Mouse (Mus musculus): Measurements from ENCODE around the gene Adtrp. TPM values are rescaled to one million over a fixed set of nuclear protein-coding genes. Genes with fewer than 3 reads are reported as not detected.
A peak's percentile ranks its signal among the peaks of the same experiment; 100 is the strongest.

Adtrp gene
- polyA plus RNA-seq, 1 experiment from 2014 or later = 0.22 TPM

- Histone ChIP-seq H3K4me3 (replicated peaks) (no peak overlapping the region), H3K36me3 (no peaks in the 10 kb centered on the region), H3K9ac (no peak overlapping the region), H3K27me3 (no peaks in the 10 kb centered on the region), H3K4me1 (peaks cover 19% of the 10 kb centered on the region), H3K27ac (no peak overlapping the region), H3K4me2 (no peak overlapping the region), H3K9me3 (replicated peaks) (no peaks in the 10 kb centered on the region)
- 77% methylated on average over 3 of the region's 3 CpGs for WGBS
- ATAC-seq (replicated peaks; ENCODE audit: low FRiP score) = no peak
Measured at GRCm38 (mm10) chr13:41761986-41762385, 85.5 kb downstream of the Adtrp start.

GRCm38 (mm10) chr13:41760484-41760883 is 87.0 kb downstream of the Adtrp start:
- Histone ChIP-seq H3K4me2 (no peak overlapping the region), H3K36me3 (no peaks in the 10 kb centered on the region), H3K9me3 (replicated peaks) (no peaks in the 10 kb centered on the region), H3K4me3 (replicated peaks) (no peak overlapping the region), H3K4me1 (peaks cover 19% of the 10 kb centered on the region), H3K27ac (no peak overlapping the region), H3K27me3 (no peaks in the 10 kb centered on the region), H3K9ac (no peak overlapping the region)
- ATAC-seq (replicated peaks; ENCODE audit: low FRiP score) = no peak
- 52% methylated on average over 10 of the region's 10 CpGs for WGBS

- Histone ChIP-seq H3K4me3 (replicated peaks) (no peak overlapping the region), H3K27ac (no peak overlapping the region), H3K9me3 (replicated peaks) (no peaks in the 10 kb centered on the region), H3K36me3 (no peaks in the 10 kb centered on the region), H3K4me1 (peaks cover 19% of the 10 kb centered on the region), H3K27me3 (no peaks in the 10 kb centered on the region), H3K9ac (no peak overlapping the region), H3K4me2 (no peak overlapping the region)
- WGBS = 59% methylated on average over 19 of the region's 19 CpGs
- no peak for ATAC-seq (replicated peaks; ENCODE audit: low FRiP score)
Measured at GRCm38 (mm10) chr13:41758550-41759465, 88.7 kb downstream of the Adtrp start.

- Histone ChIP-seq H3K36me3 (no peaks in the 10 kb centered on the region), H3K4me1 (no peaks in the 10 kb centered on the region), H3K27ac (no peak overlapping the region), H3K4me2 (no peak overlapping the region), H3K9ac (no peak overlapping the region), H3K9me3 (replicated peaks) (no peaks in the 10 kb centered on the region), H3K4me3 (replicated peaks) (no peak overlapping the region), H3K27me3 (no peaks in the 10 kb centered on the region)
- 0 out of 2 replicates have a peak, but pooled peaks have one; percentile 46 for ATAC-seq (replicated peaks; ENCODE audit: low FRiP score)
- 36% methylated on average over 5 of the region's 5 CpGs for WGBS
Measured at GRCm38 (mm10) chr13:41753114-41753513, 94.4 kb downstream of the Adtrp start.

- H3K27me3 ChIP-seq = no peaks in the 10 kb centered on the region
- no peak for ATAC-seq (replicated peaks; ENCODE audit: low FRiP score)
- H3K9ac ChIP-seq = no peak overlapping the region
- no peaks in the 10 kb centered on the region for H3K9me3 ChIP-seq (replicated peaks)
- H3K4me3 ChIP-seq (replicated peaks) = no peak overlapping the region
- H3K36me3 ChIP-seq = no peaks in the 10 kb centered on the region
- WGBS = 79% methylated on average over 5 of the region's 5 CpGs
- H3K4me1 ChIP-seq = no peaks in the 10 kb centered on the region
- no peak overlapping the region for H3K27ac ChIP-seq
- H3K4me2 ChIP-seq = no peak overlapping the region
Measured at GRCm38 (mm10) chr13:41750481-41750880, 97.0 kb downstream of the Adtrp start.

GRCm38 (mm10) chr13:41748866-41749265 is 98.6 kb downstream of the Adtrp start:
- 81% methylated on average over 9 of the region's 9 CpGs for WGBS
- H3K36me3 ChIP-seq = no peaks in the 10 kb centered on the region
- no peak for ATAC-seq (replicated peaks; ENCODE audit: low FRiP score)
- H3K4me3 ChIP-seq (replicated peaks) = no peak overlapping the region
- H3K9me3 ChIP-seq (replicated peaks) = no peaks in the 10 kb centered on the region
- H3K9ac ChIP-seq = no peak overlapping the region
- no peaks in the 10 kb centered on the region for H3K27me3 ChIP-seq
- H3K4me1 ChIP-seq = no peaks in the 10 kb centered on the region
- no peak overlapping the region for H3K4me2 ChIP-seq
- no peak overlapping the region for H3K27ac ChIP-seq

GRCm38 (mm10) chr13:41747691-41748090 is 99.8 kb downstream of the Adtrp start:
- no peak for ATAC-seq (replicated peaks; ENCODE audit: low FRiP score)
- Histone ChIP-seq H3K4me2 (no peak overlapping the region), H3K4me1 (no peaks in the 10 kb centered on the region), H3K27me3 (no peaks in the 10 kb centered on the region), H3K4me3 (replicated peaks) (no peak overlapping the region), H3K9me3 (replicated peaks) (no peaks in the 10 kb centered on the region), H3K27ac (0 out of 2 replicates have a peak overlapping the region, but pooled peaks have one; percentile 18), H3K9ac (no peak overlapping the region), H3K36me3 (no peaks in the 10 kb centered on the region)
- WGBS = 69% methylated on average over 4 of the region's 4 CpGs

- peak overlapping the region; percentile 18; the same call in 1 of the 2 replicates for H3K27ac ChIP-seq
- H3K4me3 ChIP-seq (replicated peaks) = no peak overlapping the region
- no peaks in the 10 kb centered on the region for H3K9me3 ChIP-seq (replicated peaks)
- H3K27me3 ChIP-seq = no peaks in the 10 kb centered on the region
- no peaks in the 10 kb centered on the region for H3K4me1 ChIP-seq
- peak; percentile 33; the same call in 1 of the 2 replicates for ATAC-seq (replicated peaks; ENCODE audit: low FRiP score)
- H3K9ac ChIP-seq = no peak overlapping the region
- WGBS = 46% methylated on average over 8 of the region's 8 CpGs
- H3K4me2 ChIP-seq = no peak overlapping the region
- no peaks in the 10 kb centered on the region for H3K36me3 ChIP-seq
Measured at GRCm38 (mm10) chr13:41746971-41747615, 100.4 kb downstream of the Adtrp start.

- peak; percentile 88 for ATAC-seq (replicated peaks; ENCODE audit: low FRiP score)
Measured at GRCm38 (mm10) chr13:41740456-41741085, 106.9 kb downstream of the Adtrp start.

GRCm38 (mm10) chr13:41737628-41738309 is 109.7 kb downstream of the Adtrp start:
- no peak overlapping the region for H3K9ac ChIP-seq
- no peaks in the 10 kb centered on the region for H3K9me3 ChIP-seq (replicated peaks)
- no peak overlapping the region for H3K27ac ChIP-seq
- H3K4me2 ChIP-seq = no peak overlapping the region
- no peak for ATAC-seq (replicated peaks; ENCODE audit: low FRiP score)
- H3K4me3 ChIP-seq (replicated peaks) = no peak overlapping the region
- WGBS = 77% methylated on average over 10 of the region's 10 CpGs
- H3K27me3 ChIP-seq = no peaks in the 10 kb centered on the region
- no peaks in the 10 kb centered on the region for H3K36me3 ChIP-seq
- H3K4me1 ChIP-seq = peaks cover 12% of the 10 kb centered on the region

More at GRCm38 (mm10) chr13:41740456-41741085, 106.9 kb downstream of the Adtrp start:
- WGBS = 23% methylated on average over 5 of the region's 5 CpGs
- Histone ChIP-seq H3K36me3 (no peaks in the 10 kb centered on the region), H3K4me1 (peaks cover 10% of the 10 kb centered on the region), H3K4me3 (replicated peaks) (no peak overlapping the region), H3K9me3 (replicated peaks) (no peaks in the 10 kb centered on the region), H3K27ac (no peak overlapping the region), H3K4me2 (no peak overlapping the region), H3K9ac (no peak overlapping the region), H3K27me3 (no peaks in the 10 kb centered on the region)

- H3K27ac ChIP-seq = no peak overlapping the region
- H3K9ac ChIP-seq = no peak overlapping the region
- H3K4me1 ChIP-seq = no peaks in the 10 kb centered on the region
- H3K27me3 ChIP-seq = no peaks in the 10 kb centered on the region
- no peaks in the 10 kb centered on the region for H3K9me3 ChIP-seq (replicated peaks)
- H3K4me2 ChIP-seq = no peak overlapping the region
- no peaks in the 10 kb centered on the region for H3K36me3 ChIP-seq
- WGBS = 91% methylated on average over 8 of the region's 8 CpGs
- no peak overlapping the region for H3K4me3 ChIP-seq (replicated peaks)
- ATAC-seq (replicated peaks; ENCODE audit: low FRiP score) = no peak
Measured at GRCm38 (mm10) chr13:41729660-41730059, 117.8 kb downstream of the Adtrp start.

Data from kidney, embryonic 15.5 days (tissue).